Mouse (Mus musculus) megakaryocyte progenitor cell, adult 5-6 weeks (primary cell): ENCODE measurements at regions not wholly inside any gene's neighbourhood (a gene's known extent, or its start where the extent isn't known, plus 50 kb on each side); places are given as distances from the start of the nearest gene placed in this dataset.

ENCODE experiments used
- ATAC-seq: replicated peaks from 2 replicates; pipeline ENCODE4 v1.8.0; 2016; ENCODE audit warnings: mild to moderate bottlenecking, moderate TSS enrichment, inconsistent platforms; ENCODE audit not compliant: poor library complexity

DNA sequence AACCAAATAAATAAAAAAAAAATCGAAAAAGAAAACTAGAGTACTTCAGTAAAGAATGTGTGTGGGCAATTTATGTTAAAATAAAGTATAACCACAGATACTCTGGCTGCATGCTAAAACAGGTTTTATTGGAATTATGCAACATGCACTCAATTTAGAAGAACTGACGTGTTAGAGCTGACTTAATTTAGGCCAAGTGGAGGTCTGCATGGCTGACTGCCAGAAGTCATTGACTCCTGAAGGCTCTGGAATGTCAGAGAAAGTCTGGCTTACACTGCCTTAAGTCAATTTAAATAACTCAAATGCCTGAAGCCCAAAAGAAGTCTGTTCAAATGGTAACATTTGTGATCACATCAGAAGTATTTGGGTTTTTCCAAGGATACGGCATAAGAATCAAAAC lies 198.1 kb upstream of the Gm10192 start:
- ATAC-seq = no peak

DNA sequence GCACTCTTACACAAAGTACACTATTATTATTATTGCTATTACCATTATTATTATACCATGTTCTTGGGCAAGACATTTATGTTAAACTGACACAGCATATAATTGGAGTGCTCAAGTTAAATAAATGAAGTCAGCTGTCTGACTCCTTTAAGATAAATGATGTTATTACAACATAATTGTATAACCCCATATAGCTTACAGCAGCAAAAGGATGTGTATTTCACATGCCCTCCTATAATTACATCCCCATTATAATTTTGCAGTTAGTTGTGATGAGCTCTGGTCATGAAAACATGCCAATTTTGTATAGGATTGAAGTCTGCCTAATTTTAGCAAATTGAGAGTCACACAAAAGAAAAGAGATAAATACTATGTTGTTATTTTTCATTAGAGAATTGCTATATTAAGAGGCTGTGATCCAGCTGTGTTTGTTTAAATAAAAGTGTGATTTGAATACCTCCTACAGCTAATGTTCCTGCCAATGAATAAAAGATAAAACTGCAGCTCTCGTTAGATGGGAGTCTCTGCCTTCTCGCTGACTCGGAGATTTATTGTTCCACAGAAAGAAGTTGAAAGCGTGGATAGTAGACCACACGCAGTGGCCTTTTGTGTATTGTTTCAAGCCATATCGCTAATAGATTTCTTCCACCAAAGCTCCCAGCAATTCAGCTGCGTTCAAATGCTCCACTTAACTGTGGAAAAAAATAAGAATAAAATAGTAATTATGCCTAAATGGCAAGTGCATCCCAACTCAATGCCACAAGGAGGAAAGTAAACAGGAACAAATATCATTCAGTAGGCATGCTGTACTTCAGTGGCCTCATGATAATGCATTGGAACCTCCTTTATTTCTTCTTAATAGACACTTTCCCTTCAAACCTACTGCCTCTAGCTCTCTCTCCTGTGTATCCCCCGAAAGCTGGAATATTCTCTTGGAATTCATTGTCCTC lies 194.9 kb upstream of the Gm10192 start:
- no peak for ATAC-seq

DNA sequence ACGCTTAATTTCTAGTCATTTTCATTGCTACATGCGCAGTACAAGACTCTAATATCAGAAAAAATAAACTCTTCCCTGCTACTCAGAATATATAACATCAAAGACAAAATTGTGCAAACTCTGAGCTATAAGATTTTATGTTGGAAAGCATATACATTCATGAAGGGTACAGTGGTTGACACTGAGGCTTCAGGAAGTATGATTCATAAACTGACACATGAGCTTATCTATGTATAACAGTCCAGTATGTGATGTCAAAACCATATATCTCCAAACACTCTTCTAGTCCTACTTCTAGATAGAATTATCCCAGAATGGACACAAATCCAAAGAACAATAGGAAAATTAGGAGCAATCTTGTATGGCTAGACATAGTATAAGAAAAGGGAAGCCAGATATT lies 177.5 kb upstream of the Gm10192 start:
- no peak for ATAC-seq

DNA sequence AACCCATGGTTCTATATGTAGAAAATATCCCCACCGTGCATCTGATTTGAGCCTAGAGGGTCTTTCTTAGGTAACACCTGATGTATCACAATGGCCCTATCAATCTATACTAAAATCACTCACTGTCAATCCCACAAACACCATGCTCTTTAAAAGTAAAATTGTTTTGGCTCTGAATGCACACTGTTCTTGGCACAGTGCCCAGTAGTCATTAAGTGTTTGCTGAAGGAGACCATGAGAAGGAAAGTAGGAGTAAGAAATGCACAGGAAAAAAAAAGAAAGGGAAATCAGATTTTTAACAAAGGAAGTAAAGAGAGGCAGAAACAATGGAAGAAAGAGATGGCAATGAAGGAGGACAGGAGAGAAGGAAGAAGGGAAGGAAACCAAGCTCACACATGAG lies 175.0 kb upstream of the Gm10192 start:
- no peak for ATAC-seq

DNA sequence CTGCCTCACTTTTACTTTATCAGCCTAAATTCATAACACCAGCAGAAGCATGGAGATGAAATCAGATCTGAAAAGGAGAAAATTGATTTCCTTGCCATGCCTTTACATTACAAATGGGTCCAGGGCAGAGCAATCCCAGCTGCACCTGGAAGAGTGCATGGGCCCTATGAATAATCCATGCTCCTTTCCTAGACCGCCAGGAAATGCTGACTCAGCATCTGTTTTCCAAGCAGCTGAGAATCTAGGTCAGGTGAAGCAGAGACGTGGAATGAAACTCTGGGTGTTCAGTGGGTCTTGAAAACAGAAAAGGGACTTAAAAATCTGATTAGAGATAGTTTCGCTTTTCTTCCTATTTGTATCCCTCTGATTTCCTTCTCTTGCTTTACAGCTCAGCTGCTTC lies 163.8 kb upstream of the Gm10192 start:
- no peak for ATAC-seq

DNA sequence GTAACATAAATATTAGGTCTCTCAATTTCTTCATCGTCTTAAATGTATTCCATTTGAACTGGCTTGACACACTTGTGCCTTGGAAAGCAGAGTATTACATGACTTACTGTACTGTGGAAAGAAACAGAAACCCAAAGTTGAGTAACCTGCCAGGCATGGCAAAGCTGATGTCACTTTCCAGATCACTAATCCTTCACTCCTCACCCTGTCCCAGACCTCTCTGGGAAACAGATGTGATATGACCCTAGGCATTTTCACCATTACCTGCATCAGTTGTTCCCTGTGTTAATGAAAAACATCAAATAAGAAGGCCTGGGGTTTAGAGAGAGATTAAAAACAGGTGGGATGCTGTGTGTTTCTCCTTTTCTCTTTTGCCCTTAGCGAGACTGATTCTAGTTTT lies 161.4 kb upstream of the Gm10192 start:
- no peak for ATAC-seq

DNA sequence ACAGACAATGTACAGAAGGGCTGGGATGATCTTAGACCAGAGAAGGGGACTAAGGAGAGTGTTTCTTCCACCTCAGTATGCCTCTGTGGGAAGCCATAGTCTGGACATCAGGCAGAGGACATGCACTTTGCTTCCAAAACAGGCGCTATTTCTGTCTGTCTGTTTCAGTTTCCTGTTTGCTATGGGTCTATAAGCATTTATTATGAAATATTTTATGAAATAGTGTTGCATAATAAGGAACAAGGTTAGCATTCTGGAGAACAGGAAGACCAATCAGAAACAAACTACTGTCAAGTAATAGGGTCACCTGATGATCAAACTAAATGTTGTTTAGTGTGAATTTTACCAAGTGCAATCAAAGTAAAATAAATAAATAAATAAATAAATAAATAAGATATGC lies 160.4 kb upstream of the Gm10192 start:
- peak; percentile 90 for ATAC-seq
